Mouse (Mus musculus) urinary bladder, postnatal 10 days (tissue): ENCODE results near the gene Ercc6l2.

Experiments
- DNase-seq: peaks from one replicate; pipeline ENCODE4 v3.0.0; 2022; ENCODE audit warnings: low spot score

Ercc6l2 gene

GRCm38 (mm10) chr13:63930525-63930924, 115.5 kb downstream of the Ercc6l2 start:
- DNase-seq = no peak

- no peak for DNase-seq
These were observed 121.3 kb downstream of the Ercc6l2 start for GRCm38 (mm10) chr13:63936369-63936768.

- no peak for DNase-seq
These were observed 125.2 kb downstream of the Ercc6l2 start for GRCm38 (mm10) chr13:63940257-63940656.

- DNase-seq = no peak
These were observed 126.1 kb downstream of the Ercc6l2 start for GRCm38 (mm10) chr13:63941170-63941569.

GRCm38 (mm10) chr13:63943605-63944004, 128.6 kb downstream of the Ercc6l2 start:
- DNase-seq = no peak

- no peak for DNase-seq
These were observed 129.4 kb downstream of the Ercc6l2 start for GRCm38 (mm10) chr13:63944344-63945021.
